Mouse (Mus musculus): Measurements from ENCODE around the gene Tas2r143.

- no peak for TF ChIP-seq CTCF (IDR thresholded peaks at IDR 0.05; ENCODE audit: low read depth)
- TF ChIP-seq EP300 (optimal IDR thresholded peaks at IDR 0.05) = no peak
Measured at GRCm38 (mm10) chr6:42383360-42383759, 16.7 kb upstream of the Tas2r143 start.
